Mouse (Mus musculus): ENCODE results near the gene Fbxw4. TPM values are rescaled to one million over a fixed set of nuclear protein-coding genes. Genes with fewer than 3 reads are reported as not detected.
"Not testable (repeated sequence)": the region's sequence is repeated elsewhere in the genome, so short reads cannot be mapped to it uniquely, and the experiment has no call there.

Fbxw4 gene
- polyA plus RNA-seq, 1 experiment from 2014 or later: 8.1 TPM

DNA sequence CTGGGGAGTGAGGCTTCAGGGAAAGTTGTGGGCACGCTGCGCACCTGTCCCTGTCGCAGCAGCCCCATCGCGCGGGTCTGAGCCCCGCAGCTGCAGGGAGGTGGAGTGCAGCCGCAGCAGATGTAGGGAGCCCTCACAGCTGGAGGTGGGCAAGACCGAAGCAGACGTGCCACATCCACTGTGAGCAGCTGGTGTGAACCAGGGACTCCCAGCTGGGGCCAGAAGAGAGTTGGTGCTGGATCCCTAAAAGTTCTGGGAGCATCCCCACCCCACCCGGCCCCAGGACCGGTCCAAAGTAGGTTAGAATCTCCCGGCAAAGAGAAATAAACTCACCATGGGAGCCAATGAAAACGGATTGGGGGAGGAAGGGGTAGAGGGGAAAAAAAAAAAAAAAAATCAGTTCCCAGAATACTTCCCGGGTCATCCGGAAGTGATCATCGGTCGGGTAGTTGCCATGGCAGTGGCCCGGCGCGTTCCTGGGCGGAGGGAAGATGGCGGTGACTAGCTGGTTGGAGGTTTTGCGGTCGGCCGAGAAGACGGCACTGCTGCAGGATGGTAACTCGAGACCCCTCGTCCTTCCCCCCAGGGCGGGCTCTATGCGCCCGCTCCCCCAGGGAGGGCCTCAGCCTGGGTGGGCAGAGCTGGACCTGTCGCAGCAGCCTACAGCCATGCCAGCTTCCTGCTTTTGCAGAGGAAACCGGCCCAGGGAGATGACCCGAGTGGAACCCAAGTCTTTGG, 99.8 kb downstream of the Fbxw4 start, which contains the start of the genes Poll and Gm17018:
Poll (minus strand) TSS at position 379 of the 738 bp plus-strand sequence.
Gm17018 (plus strand) TSS at position 463 of the 738 bp plus-strand sequence.
- DNase-seq (peak; percentile 92), ATAC-seq (ENCODE audit: low FRiP score, low TSS enrichment) (peak; percentile 77)

DNA sequence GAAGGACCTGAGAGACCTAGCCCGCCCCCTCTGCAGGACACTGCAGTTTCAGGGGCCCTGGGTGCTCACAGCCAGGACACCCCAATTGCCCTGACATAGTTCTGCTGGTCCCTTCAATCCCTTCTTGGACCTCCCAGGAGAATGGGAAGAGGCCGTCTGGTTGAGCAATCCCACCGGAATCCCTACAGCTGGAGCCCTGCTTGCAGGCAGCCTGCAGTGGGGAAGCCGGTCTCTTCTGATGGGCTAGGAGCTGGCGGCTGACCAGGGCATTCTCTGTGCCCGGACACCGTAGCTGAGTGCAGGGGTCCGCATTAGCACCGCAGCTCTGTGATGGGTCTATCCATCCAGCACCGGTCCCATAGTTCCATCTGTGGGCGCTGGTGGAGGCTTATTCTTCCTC, 106.0 kb downstream of the Fbxw4 start:
- Histone ChIP-seq H3K9ac (replicated peaks; ENCODE audit: low read length) (no peak overlapping the region), H3K36me3 (ENCODE audit: control insufficient read depth, insufficient read depth, low read length) (peaks cover 24% of the 10 kb centered on the region), H3K4me3 (replicated peaks; ENCODE audit: low read depth, low read length) (no peak overlapping the region), H3K27ac (replicated peaks; ENCODE audit: low read depth, low read length) (no peak overlapping the region), H3K4me2 (ENCODE audit: low read length) (no peak overlapping the region), H3K9me3 (ENCODE audit: control insufficient read depth, low read length) (no peaks in the 10 kb centered on the region), H3K27me3 (ENCODE audit: control insufficient read depth, insufficient read depth, low read length) (peaks cover 5% of the 10 kb centered on the region; the same call in 1 of the 2 replicates), H3K4me1 (ENCODE audit: control insufficient read depth, insufficient read depth, low read length) (no peaks in the 10 kb centered on the region)
- 94% methylated on average over 11 of the region's 11 CpGs for WGBS
- DNase-seq: no peak
- ATAC-seq (ENCODE audit: low FRiP score, low TSS enrichment): no peak

More for the DNA sequence above, 99.8 kb downstream of the Fbxw4 start, which contains the start of the genes Poll and Gm17018:
- under 1% methylated on average over 35 of the region's 35 CpGs for WGBS
- H3K27me3 ChIP-seq (ENCODE audit: control insufficient read depth, insufficient read depth, low read length): peaks cover 21% of the 10 kb centered on the region
- H3K4me3 ChIP-seq (replicated peaks; ENCODE audit: low read depth, low read length): peak within 1 kb of the TSS; percentile 70
- H3K9ac ChIP-seq (replicated peaks; ENCODE audit: low read length): peak within 1 kb of the TSS; percentile 80
- peak within 1 kb of the TSS; percentile 99 for H3K4me2 ChIP-seq (ENCODE audit: low read length)
- H3K36me3 ChIP-seq (ENCODE audit: control insufficient read depth, insufficient read depth, low read length): no peaks in the 10 kb centered on the region
- 0 out of 2 replicates have a peak, but pooled peaks cover 4% of the 10 kb centered on the region for H3K4me1 ChIP-seq (ENCODE audit: control insufficient read depth, insufficient read depth, low read length)
- peak within 1 kb of the TSS; percentile 71 for H3K27ac ChIP-seq (replicated peaks; ENCODE audit: low read depth, low read length)
- H3K9me3 ChIP-seq (ENCODE audit: control insufficient read depth, low read length): no peaks in the 10 kb centered on the region

DNA sequence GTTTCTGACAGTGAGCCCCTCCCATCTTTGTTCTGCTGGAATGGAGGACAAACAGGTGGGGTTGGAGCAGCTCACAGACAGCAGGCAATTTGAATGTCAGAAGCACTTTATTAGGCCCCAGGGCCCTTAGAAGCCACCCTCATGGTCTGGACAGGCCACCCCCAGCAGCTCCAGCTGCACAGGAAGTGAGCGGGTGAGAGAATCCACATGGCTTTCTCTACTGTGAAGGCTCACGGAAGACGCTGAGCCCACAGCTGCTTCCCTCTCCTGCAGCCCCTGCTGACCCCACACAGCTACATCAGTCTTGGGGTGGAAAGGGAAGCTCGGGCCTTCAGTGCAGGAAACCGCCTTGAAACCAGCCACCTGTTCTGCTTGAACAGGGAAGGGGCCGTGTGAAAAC, 107.9 kb downstream of the Fbxw4 start:
- Histone ChIP-seq H3K9ac (replicated peaks; ENCODE audit: low read length) (no peak overlapping the region), H3K4me1 (ENCODE audit: control insufficient read depth, insufficient read depth, low read length) (peaks cover 3% of the 10 kb centered on the region; the same call in 1 of the 2 replicates), H3K27ac (replicated peaks; ENCODE audit: low read depth, low read length) (no peak overlapping the region), H3K36me3 (ENCODE audit: control insufficient read depth, insufficient read depth, low read length) (peaks cover 24% of the 10 kb centered on the region), H3K4me3 (replicated peaks; ENCODE audit: low read depth, low read length) (no peak overlapping the region), H3K4me2 (ENCODE audit: low read length) (no peak overlapping the region), H3K27me3 (ENCODE audit: control insufficient read depth, insufficient read depth, low read length) (peaks cover 10% of the 10 kb centered on the region), H3K9me3 (ENCODE audit: control insufficient read depth, low read length) (no peaks in the 10 kb centered on the region)
- ATAC-seq (ENCODE audit: low FRiP score, low TSS enrichment): no peak
- 86% methylated on average over 6 of the region's 6 CpGs for WGBS
- DNase-seq: no peak

DNA sequence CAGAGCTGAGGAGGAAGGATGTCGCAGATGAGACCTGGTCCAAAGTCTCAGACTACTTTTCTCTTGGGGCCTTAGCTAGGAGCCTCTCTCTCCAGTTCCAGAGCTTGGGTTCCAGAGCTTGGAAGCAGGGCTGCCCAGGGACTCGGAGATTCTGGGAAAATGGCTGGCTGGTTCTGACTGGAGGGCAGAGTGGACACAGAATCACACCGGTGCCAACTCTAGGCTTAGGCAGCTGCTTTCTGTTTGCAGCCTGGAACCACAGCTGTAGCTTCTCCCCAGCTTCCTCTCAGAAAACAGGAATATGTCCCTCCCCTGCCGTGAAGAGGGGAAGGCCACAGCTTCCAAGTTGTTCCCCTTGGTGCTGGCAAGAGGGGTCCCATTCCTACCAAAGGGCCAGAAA, 110.2 kb downstream of the Fbxw4 start:
- H3K27ac ChIP-seq (replicated peaks; ENCODE audit: low read depth, low read length): no peak overlapping the region
- 86% methylated on average over 4 of the region's 4 CpGs for WGBS

DNA sequence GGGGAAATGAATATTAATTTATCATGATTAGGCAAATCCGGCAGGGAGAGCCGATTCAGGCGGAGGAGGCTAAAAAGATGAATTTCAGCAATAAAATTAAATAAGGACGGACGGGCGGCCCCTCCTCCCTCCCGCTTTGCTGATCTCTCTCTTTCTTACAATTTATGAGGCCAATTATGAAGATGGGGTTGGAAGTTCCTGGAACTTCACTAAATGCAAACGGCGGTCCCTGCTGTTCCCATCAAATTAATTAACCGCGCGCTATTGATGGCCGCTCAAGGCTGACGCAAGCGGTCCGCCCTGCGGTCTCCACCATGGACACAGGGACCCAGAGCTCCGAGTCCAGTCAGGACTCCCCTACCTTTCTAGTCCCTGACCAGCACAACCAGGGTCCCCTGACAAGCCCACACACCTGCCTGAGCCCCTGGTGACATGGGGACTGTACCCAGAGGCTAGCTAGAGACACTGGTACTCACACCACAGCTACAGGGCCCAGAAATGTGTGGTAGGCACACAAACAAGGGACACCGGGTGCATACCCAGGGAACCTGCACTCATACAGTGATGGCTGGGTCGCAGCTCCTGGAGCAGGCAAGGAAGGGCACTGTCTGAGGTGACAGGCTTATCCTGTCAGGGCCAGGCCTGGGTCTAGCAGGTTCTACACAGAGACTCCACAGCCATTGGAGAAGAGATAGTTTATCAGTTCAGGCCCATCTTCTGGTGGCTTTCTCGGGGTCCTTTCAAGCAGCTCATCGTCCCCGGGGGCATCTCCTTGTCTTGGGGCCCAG, 110.8 kb downstream of the Fbxw4 start:
- 57% methylated on average over 23 of the region's 23 CpGs for WGBS
- ATAC-seq (ENCODE audit: low FRiP score, low TSS enrichment) (no peak), DNase-seq (no peak)
- Histone ChIP-seq H3K36me3 (ENCODE audit: control insufficient read depth, insufficient read depth, low read length) (peaks cover 17% of the 10 kb centered on the region), H3K4me2 (ENCODE audit: low read length) (no peak overlapping the region), H3K9ac (replicated peaks; ENCODE audit: low read length) (no peak overlapping the region; the same call in 1 of the 2 replicates), H3K4me1 (ENCODE audit: control insufficient read depth, insufficient read depth, low read length) (peaks cover 3% of the 10 kb centered on the region; the same call in 1 of the 2 replicates), H3K4me3 (replicated peaks; ENCODE audit: low read depth, low read length) (no peak overlapping the region), H3K27me3 (ENCODE audit: control insufficient read depth, insufficient read depth, low read length) (peaks cover 37% of the 10 kb centered on the region), H3K9me3 (ENCODE audit: control insufficient read depth, low read length) (no peaks in the 10 kb centered on the region), H3K27ac (replicated peaks; ENCODE audit: low read depth, low read length) (no peak overlapping the region)

More for the DNA sequence above, 110.2 kb downstream of the Fbxw4 start:
- H3K36me3 ChIP-seq (ENCODE audit: control insufficient read depth, insufficient read depth, low read length): peaks cover 24% of the 10 kb centered on the region
- no peak overlapping the region for H3K4me2 ChIP-seq (ENCODE audit: low read length)
- H3K4me3 ChIP-seq (replicated peaks; ENCODE audit: low read depth, low read length): no peak overlapping the region
- ATAC-seq (ENCODE audit: low FRiP score, low TSS enrichment) (no peak), DNase-seq (no peak)
- H3K9me3 ChIP-seq (ENCODE audit: control insufficient read depth, low read length): no peaks in the 10 kb centered on the region
- H3K9ac ChIP-seq (replicated peaks; ENCODE audit: low read length): no peak overlapping the region
- peaks cover 3% of the 10 kb centered on the region; the same call in 1 of the 2 replicates for H3K4me1 ChIP-seq (ENCODE audit: control insufficient read depth, insufficient read depth, low read length)
- peaks cover 32% of the 10 kb centered on the region for H3K27me3 ChIP-seq (ENCODE audit: control insufficient read depth, insufficient read depth, low read length)

DNA sequence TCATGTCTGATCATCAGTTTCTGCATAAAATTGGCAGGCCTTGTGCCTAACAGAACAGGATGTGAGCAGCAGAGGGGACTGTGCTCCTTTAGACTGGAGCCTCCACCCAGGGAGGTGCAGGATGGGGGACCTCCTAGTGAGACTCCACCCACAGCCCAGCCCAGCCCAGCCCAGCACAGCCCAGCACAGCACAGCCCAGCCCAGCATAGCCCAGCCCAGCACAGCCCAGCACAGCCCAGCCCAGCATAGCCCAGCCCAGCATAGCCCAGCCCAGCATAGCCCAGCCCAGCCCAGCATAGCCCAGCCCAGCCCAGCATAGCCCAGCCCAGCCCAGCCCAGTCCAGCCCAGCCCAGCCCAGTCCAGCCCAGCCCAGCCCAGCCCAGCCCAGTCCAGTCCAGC, 111.9 kb downstream of the Fbxw4 start:
- not testable (repeated sequence) for ATAC-seq (ENCODE audit: low FRiP score, low TSS enrichment); H3K4me3 ChIP-seq (replicated peaks; ENCODE audit: low read depth, low read length)

DNA sequence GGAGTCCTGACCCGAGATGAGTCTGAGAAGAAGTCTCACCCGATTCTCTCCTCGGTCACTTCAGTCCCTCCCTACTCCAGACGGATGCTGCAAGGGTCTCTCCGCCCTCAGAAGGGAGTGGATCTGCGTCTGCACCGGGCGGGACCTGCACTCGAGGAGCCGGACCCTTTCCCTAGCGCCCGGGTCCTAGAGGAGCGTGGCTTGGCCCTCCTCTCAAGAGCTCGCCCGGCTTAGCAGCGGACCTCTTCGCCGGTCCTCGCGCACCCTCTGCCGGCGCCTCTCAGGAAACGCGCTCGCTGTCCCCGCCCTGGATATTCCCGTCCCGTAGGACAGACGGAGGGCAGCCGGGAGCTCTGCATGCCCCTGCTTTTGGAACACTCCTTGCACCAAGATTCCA, 115.2 kb downstream of the Fbxw4 start:
- H3K4me3 ChIP-seq (replicated peaks; ENCODE audit: low read depth, low read length): peak overlapping the region; percentile 24
- peak; percentile 67 for ATAC-seq (ENCODE audit: low FRiP score, low TSS enrichment)
- H3K27me3 ChIP-seq (ENCODE audit: control insufficient read depth, insufficient read depth, low read length): peaks cover 64% of the 10 kb centered on the region
- peak overlapping the region; percentile 32 for H3K9ac ChIP-seq (replicated peaks; ENCODE audit: low read length)
- peak; percentile 91 for DNase-seq
- peak overlapping the region; percentile 57 for H3K4me2 ChIP-seq (ENCODE audit: low read length)
- H3K9me3 ChIP-seq (ENCODE audit: control insufficient read depth, low read length): no peaks in the 10 kb centered on the region
- under 1% methylated on average over 30 of the region's 30 CpGs for WGBS
- no peak overlapping the region for H3K27ac ChIP-seq (replicated peaks; ENCODE audit: low read depth, low read length)
- peaks cover 6% of the 10 kb centered on the region; the same call in 1 of the 2 replicates for H3K4me1 ChIP-seq (ENCODE audit: control insufficient read depth, insufficient read depth, low read length)
- no peaks in the 10 kb centered on the region for H3K36me3 ChIP-seq (ENCODE audit: control insufficient read depth, insufficient read depth, low read length)

More for the DNA sequence above, 111.9 kb downstream of the Fbxw4 start:
- not testable (repeated sequence) for H3K4me2 ChIP-seq (ENCODE audit: low read length); H3K9ac ChIP-seq (replicated peaks; ENCODE audit: low read length); H3K36me3 ChIP-seq (ENCODE audit: control insufficient read depth, insufficient read depth, low read length); H3K9me3 ChIP-seq (ENCODE audit: control insufficient read depth, low read length); H3K4me1 ChIP-seq (ENCODE audit: control insufficient read depth, insufficient read depth, low read length); H3K27ac ChIP-seq (replicated peaks; ENCODE audit: low read depth, low read length); DNase-seq
- H3K27me3 ChIP-seq (ENCODE audit: control insufficient read depth, insufficient read depth, low read length): peaks cover 47% of the 10 kb centered on the region

DNA sequence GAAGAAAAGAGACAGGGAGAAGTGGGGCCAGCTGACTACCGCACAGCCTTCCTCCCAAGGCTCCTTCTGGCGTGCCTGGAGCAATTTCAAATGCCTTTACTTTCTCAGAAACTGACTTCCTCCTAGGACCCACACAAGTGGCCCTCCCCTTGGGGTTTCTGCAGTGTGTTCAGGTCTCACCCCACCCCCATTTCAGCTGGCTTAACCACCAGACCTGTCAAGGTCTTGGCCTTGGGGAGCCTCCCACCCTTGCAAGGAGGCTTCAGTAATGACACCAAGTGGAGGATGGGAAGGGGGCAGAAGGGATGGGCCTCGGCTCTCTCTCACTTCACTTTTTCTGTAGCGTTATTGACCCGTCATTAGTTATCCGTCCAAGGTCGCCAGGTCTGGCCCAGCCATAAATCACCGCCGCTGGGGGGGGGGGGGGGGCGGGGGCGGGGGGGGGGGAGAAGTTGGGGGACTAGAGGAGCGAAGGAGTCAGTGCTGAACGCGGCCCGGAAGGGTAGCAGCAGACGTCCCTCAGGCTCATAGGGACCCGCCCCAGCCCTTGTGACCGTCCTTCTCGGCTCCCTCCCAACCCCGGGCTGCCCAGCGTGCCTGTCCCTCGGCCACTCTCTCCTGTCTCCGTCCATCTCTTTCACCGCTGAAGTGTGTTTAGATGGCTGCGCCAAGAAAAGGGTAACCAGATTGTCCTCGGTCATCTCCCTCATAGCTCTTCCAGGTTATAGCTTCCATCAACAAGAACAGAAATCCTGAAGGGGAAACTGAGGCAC, 115.8 kb downstream of the Fbxw4 start:
- ATAC-seq (ENCODE audit: low FRiP score, low TSS enrichment): no peak
- no peak overlapping the region for H3K27ac ChIP-seq (replicated peaks; ENCODE audit: low read depth, low read length)
- peak overlapping the region; percentile 24 for H3K4me3 ChIP-seq (replicated peaks; ENCODE audit: low read depth, low read length)
- H3K9me3 ChIP-seq (ENCODE audit: control insufficient read depth, low read length): no peaks in the 10 kb centered on the region
- no peaks in the 10 kb centered on the region for H3K36me3 ChIP-seq (ENCODE audit: control insufficient read depth, insufficient read depth, low read length)
- H3K4me1 ChIP-seq (ENCODE audit: control insufficient read depth, insufficient read depth, low read length): peaks cover 6% of the 10 kb centered on the region; the same call in 1 of the 2 replicates
- peak overlapping the region; percentile 32 for H3K9ac ChIP-seq (replicated peaks; ENCODE audit: low read length)
- H3K4me2 ChIP-seq (ENCODE audit: low read length): peak overlapping the region; percentile 57
- peaks cover 61% of the 10 kb centered on the region for H3K27me3 ChIP-seq (ENCODE audit: control insufficient read depth, insufficient read depth, low read length)
- WGBS: 1% methylated on average over 22 of the region's 26 CpGs
- no peak for DNase-seq

All from midbrain, embryonic 14.5 days (tissue).